Mouse (Mus musculus): ENCODE measurements around the gene Arhgap40.

GRCm38 (mm10) chr2:158534090-158534489, 21.5 kb downstream of the Arhgap40 start:
- TF ChIP-seq CTCF (IDR thresholded peaks at IDR 0.05; ENCODE audit: control insufficient read depth, insufficient read depth, insufficient read length): peak; percentile 13
- no peak for TF ChIP-seq MAX (IDR thresholded peaks at IDR 0.05)
